21 mouse cellular contexts compared by ENCODE assay signal in the genomic region with DNA sequence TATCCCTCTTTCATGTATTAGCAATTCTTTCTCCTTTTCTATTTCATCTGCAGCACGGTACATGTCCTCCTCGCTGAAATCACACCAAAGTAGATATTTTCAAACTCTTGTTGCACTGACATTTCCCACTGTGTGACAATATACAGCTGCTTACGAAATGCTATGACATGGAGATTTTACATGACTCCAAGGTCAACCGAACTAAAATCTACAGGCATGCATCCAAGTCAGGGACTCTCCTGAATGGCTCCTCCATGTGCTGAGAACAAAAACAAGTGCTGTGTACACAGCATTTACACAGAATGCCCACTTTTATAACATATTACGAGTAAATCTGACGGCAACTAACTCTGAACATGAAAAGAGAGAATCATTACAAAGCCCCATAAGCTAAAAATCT.
"Had no signal": no experiment of that assay in that cellular context is flagged by ENCODE, and none has a peak within 500 bp of the region (broad histone marks: within the 10 kb centered on the region; RNA-seq: fewer than 3 reads in every experiment).

No protein-coding gene starts in this region.

- H3K4me2 ChIP-seq: kidney, embryonic 15.5 days; limb, embryonic 12.5 days; limb, embryonic 15.5 days; liver, embryonic 13.5 days; midbrain, embryonic 12.5 days; midbrain, embryonic 15.5 days; neural tube, embryonic 12.5 days; neural tube, embryonic 15.5 days had no signal

- H3K27me3 ChIP-seq: kidney, embryonic 15.5 days; limb, embryonic 12.5 days; limb, embryonic 15.5 days; liver, embryonic 13.5 days; midbrain, embryonic 12.5 days; midbrain, embryonic 15.5 days; neural tube, embryonic 12.5 days; neural tube, embryonic 15.5 days had no signal

- H3K27ac ChIP-seq: kidney, embryonic 15.5 days; limb, embryonic 12.5 days; limb, embryonic 15.5 days; liver, embryonic 13.5 days; midbrain, embryonic 12.5 days; midbrain, embryonic 15.5 days; neural tube, embryonic 12.5 days; neural tube, embryonic 15.5 days; stomach, postnatal 0 days had no signal

- H3K9ac ChIP-seq: kidney, embryonic 15.5 days; limb, embryonic 12.5 days; limb, embryonic 15.5 days; liver, embryonic 13.5 days; midbrain, embryonic 12.5 days; midbrain, embryonic 15.5 days; neural tube, embryonic 12.5 days; neural tube, embryonic 15.5 days had no signal

- H3K4me1 ChIP-seq: limb, embryonic 12.5 days; limb, embryonic 15.5 days; midbrain, embryonic 12.5 days had no signal

- ATAC-seq: midbrain, embryonic 15.5 days had no signal

- H3K4me3 ChIP-seq: kidney, embryonic 15.5 days; limb, embryonic 12.5 days; limb, embryonic 15.5 days; liver, embryonic 13.5 days; midbrain, embryonic 12.5 days; midbrain, embryonic 15.5 days; neural tube, embryonic 12.5 days; neural tube, embryonic 15.5 days had no signal

- H3K9me3 ChIP-seq: kidney, embryonic 15.5 days; limb, embryonic 12.5 days; limb, embryonic 15.5 days; liver, embryonic 13.5 days; midbrain, embryonic 12.5 days; midbrain, embryonic 15.5 days; neural tube, embryonic 12.5 days; neural tube, embryonic 15.5 days had no signal

- DNase-seq: kidney, adult 2 months; kidney, postnatal 14 days; kidney, postnatal 4 days; left cerebral cortex, postnatal 4 days; liver, embryonic 13.5 days; lung, adult 2 months; lung, postnatal 10 days; right cerebral cortex, adult 18-20 months; right cerebral cortex, postnatal 14 days; right cerebral cortex, postnatal 4 days; thymus, adult 2 months; thymus, postnatal 14 days; thymus, postnatal 4 days had no signal
